Mouse (Mus musculus): ENCODE data around the gene Gm11214.

- TF ChIP-seq ZC3H11A (IDR thresholded peaks at IDR 0.05; ENCODE audit: low read depth, low read length) (no peak), MAX (IDR thresholded peaks at IDR 0.05; ENCODE audit: low read length) (no peak), SMC3 (IDR thresholded peaks at IDR 0.05; ENCODE audit: low read depth, low read length) (no peak), EP300 (IDR thresholded peaks at IDR 0.05; ENCODE audit: low read length) (no peak), POLR2A (IDR thresholded peaks at IDR 0.05; ENCODE audit: low read depth, low read length) (no peak), CTCF (conservative IDR thresholded peaks at IDR 0.05 in 1 of 2, IDR thresholded peaks at IDR 0.05 in 1 of 2; ENCODE audit: low read depth in 2 of 2, low read length in 2 of 2) (no peak), MAZ (IDR thresholded peaks at IDR 0.05; ENCODE audit: low read depth, low read length) (no peak)
Measured at GRCm38 (mm10) chr4:63665738-63666137, 2.6 kb upstream of the Gm11214 start.
